Mouse (Mus musculus): ENCODE data around the gene Fam107a.
"Not testable (repeated sequence)": the region's sequence is repeated elsewhere in the genome, so short reads cannot be mapped to it uniquely, and the experiment has no call there.

Fam107a gene

DNA sequence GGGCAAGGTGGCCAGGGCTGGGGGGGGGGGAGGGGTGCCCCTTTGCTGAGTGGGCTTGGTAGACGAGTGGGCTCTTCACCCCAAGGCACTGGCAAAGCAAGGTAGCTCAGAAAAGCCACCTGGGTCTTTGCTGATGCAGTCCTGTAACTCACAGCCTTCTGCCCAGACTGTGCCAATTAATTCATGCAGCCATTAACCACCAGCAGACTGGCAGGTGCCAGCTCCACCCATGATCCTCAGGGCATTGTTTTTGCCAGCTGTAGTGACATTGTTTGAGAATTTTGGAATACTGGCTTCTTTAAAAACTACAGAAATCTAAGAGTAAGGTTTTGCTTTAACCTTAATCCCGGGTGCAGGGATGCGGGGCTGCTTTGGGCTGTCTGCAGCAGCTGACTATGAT lies 2.7 kb upstream of the Fam107a start:
- no peak for ATAC-seq (ENCODE audit: insufficient number of reproducible peaks, low FRiP score, low TSS enrichment)

DNA sequence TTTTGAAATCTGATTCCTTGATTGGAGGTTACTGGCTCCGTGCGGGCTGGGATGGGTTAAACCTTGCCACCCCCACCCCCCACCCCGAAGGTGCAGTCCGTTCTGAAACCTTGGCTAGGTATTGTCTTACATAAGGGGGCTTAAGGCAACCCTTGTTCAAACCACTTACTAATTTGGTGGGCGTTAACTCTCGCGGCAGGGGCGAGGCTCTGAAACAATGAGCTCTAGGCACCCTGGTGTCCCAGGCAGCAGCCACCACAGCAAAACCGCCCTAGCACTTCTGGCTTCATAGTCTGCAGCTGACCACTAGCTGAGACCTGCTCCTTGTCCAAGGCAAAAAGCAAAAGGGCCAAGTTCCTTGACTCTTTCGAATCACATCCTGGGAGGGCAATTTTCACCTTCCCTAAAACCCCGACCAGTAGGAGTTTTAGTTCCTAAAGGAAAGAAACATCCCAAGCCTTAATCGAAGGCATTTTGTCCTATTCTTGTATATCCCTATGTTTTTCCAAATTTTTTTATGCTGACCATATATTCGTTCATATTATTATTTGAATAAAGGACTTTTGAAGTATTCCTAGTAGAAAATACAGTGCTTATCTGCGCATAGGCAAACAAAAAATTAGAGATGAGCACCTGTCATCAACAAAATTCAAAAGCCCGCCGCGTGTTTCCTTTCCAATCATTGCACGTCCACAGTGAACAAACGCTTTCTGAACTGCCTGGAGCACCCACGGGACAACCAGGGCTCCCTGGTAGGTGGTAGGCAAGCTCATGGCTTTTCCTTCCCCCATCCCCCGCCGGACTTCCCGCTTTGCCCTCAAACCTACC lies 1.2 kb downstream of the Fam107a start:
- no peak for ATAC-seq (ENCODE audit: insufficient number of reproducible peaks, low FRiP score, low TSS enrichment)

DNA sequence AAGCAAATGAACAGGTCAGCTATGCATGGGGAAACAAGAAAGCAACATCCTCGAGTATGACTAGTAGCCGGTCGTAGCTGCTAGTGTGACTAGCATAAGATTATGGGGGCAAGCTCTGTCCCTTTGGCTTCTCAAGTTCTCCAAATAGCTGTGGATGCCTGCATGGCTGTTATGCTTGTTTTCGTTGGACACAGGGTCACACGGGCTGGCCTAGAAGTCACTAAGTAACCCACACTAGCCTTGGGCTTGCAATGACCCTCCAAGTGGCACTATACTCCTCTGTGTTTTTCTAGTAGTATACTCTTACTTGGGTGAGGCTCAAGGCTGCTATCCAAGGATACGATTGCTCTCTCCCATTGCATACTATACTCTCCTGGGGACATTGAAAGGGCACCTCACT lies 2.7 kb downstream of the Fam107a start:
- ATAC-seq (ENCODE audit: insufficient number of reproducible peaks, low FRiP score, low TSS enrichment), result no peak

DNA sequence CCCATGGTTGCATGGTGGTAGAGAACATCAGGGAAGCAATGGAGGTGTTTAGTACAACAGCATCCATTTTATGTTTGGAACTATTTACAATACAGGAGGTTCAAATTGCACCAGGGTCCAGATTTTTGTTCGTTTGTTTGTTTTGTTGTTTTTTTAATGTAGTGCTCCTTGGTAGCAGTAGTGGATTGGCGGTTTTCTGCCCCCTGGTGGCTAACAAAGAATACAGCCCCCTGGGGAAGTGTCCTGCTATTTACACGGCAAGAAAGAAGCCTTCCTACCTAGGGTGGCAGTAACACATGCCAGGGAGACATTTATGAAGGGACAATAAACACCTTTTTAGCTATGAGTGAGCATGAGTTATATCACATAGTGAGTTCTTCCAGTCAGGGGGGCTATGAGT lies 3.3 kb downstream of the Fam107a start:
- ATAC-seq (ENCODE audit: insufficient number of reproducible peaks, low FRiP score, low TSS enrichment), result no peak

DNA sequence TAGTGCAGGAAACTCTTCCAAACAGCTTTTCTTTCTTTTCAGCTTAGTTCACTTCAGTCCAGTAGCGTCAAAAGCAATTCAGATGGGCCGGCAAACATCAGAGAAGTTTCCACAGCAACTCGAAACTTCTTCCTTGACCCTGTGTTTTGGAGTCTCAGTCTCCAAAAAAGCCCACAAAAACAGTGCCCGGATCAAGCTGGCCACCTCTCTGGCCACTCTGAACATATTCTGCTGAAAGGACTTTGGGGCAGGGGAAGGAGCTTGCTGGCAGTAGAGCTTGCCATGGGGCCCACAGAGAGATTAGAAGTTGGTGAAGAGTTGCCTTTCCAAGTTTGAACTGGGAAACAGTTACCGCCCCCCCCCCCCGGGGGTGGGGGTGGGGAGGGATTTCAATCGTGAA lies 3.9 kb downstream of the Fam107a start:
- no peak for ATAC-seq (ENCODE audit: insufficient number of reproducible peaks, low FRiP score, low TSS enrichment)

DNA sequence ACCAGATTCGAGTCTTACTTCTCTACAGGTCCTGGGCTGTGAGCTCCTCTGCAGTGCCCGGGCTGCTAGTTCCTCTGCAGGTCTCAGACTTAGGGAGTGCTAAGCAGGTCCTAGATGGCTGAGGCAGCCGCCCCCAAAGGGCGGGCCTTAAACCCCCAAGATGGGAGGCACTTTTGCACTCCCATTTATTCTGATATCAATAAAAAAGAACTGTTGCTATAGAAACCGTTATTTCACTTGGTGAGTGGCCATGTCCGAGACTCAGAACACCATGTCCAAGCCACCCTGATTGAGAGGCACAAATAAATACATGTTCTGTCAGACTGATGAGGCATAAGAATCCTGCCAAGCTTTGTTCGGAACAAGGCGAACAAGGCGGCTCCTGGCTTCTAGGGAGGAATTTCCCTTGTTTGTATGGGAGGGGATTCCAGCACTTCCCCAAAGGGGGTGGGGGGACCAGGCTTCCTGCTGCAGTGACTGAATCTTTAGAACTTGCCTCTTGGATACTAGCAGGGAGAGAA lies 8.1 kb downstream of the Fam107a start:
- ATAC-seq (ENCODE audit: insufficient number of reproducible peaks, low FRiP score, low TSS enrichment), result no peak; the same call in 1 of the 2 replicates

DNA sequence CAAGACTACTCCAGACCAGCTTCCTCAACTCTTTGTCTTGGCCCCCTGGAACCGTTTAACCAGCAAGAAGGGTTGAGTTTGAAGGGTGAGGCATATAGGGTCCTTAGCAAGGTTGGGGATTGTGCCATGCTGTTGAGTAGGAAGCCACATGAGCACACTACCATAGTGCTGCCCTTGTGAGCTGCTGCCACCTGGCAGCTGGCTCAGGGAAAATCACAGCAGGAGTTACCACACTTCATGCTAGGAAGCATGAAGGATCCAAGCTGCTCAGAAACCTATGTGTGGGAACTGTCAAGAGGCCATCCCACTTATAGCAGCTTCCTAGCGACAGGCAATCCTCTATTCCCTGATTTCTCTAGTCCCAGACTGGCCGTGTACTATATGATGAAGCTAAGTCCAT lies 9.2 kb downstream of the Fam107a start:
- no peak for ATAC-seq (ENCODE audit: insufficient number of reproducible peaks, low FRiP score, low TSS enrichment)

DNA sequence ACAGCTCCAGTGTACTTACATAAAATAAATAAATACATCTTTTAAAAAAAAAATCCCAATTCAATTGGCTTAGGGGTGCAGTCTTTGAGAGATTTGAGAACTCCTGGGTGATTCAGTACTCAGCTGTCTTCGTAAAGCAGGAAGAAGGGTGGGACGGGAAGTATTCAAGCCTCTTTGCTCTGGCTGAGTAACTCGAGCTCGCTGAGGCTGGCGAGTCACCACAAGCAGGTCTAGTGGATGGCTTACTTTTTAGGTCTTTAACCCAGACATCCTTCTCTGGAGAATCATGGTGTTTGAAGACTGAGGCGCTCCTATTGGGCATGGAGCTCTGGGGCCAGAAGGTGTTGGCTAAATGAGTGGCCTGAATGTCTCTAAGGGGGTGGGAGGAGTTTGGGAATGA lies 10.9 kb downstream of the Fam107a start:
- ATAC-seq (ENCODE audit: insufficient number of reproducible peaks, low FRiP score, low TSS enrichment), result no peak

DNA sequence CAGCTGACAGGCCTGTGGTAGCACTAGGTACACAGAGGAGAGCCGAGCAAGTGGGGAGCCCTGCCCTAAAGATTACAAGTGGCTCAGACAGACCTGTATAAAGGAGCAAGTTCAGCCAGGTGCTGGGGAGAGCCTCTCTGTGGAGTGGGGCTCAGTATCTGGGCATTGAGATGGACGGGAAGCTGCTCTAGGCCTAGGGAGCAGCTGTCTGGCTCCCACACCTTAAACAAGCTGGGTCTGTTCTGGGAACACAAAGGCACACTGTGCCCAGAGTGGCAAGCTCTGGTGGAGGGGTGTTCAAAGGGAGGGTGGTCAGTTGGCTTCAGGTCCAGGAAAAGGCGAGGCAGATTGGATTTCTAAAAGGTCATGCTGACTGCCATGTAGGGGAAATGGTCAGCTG lies 12.8 kb downstream of the Fam107a start:
- no peak for ATAC-seq (ENCODE audit: insufficient number of reproducible peaks, low FRiP score, low TSS enrichment)

DNA sequence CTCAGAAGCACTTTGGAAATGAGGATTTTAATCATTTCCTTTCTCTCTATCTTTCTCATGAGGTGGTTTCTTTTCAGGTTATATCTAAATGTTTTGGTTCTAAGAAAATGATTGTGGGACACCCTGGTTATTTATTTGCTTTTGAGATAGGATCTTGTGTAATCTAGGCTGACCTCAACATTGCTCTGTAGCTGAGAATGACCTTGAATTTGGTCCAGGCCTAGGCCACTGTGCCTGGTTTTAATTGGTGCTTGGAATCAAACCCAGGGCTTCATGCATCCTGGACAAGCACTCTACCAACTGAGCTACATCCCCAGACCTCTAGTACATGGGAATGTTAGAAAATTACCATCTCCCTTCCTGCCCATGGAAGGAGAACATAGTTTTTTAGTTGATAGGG lies 13.7 kb downstream of the Fam107a start:
- ATAC-seq (ENCODE audit: insufficient number of reproducible peaks, low FRiP score, low TSS enrichment), result no peak

DNA sequence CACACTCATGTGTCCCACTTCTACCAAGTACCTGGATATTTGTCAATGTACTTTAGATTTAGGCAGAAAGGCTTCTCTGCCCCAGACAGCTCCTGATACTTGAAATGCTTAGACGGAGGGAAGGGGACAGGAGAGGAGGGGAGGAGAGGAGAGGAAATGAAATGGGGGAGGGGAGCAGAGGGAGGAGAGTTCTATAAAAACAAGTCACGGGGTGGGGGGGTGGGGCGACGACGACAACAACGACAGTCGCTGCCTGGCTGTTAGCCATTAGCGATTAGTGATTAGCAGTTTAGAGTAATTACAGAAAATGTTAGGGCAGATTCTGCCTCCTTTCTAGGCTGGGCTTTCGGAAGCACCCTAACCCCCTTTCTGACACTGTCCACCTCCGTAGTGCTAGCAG lies 15.1 kb downstream of the Fam107a start:
- ATAC-seq (ENCODE audit: insufficient number of reproducible peaks, low FRiP score, low TSS enrichment), result no peak

DNA sequence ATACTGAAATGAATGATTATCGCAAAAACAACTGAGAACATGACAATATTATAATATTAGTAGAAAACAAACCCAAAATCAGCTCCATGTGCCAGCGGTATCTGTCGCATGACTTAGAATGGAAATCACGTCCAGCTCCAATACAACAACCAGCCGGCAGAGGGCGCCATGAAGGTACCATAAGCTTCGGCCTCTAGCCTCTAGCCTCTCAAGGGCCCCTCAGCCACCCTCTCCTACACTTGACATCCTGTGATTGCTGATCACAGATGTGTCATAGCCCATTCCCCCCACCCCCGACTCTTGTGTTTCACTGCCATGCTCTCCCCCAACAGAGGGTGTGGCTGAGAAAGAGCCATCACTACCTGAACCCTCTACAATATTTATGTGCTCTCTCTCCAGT lies 17.5 kb downstream of the Fam107a start:
- ATAC-seq (ENCODE audit: insufficient number of reproducible peaks, low FRiP score, low TSS enrichment), result 0 out of 2 replicates have a peak, but pooled peaks have one; percentile 57

DNA sequence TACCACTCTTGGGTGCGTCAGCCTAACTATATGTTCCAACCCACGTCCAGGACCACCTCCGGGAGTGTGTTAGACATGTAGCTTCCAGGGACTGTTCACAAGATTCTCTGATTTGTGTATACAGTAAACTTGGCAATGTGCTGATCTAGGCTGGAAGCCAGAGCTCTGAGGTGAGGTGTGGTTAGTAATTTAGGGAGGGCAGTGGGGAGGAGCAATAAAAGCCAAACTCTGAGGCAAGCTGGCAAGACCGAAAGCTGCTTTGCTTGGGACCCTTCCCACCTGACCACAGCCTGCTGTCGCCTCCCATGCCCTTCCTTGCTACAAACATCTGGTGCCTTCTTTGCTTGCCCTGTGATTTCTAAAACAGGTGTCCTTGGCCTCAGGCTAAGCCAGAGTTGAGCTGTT lies 19.9 kb downstream of the Fam107a start:
- ATAC-seq (ENCODE audit: insufficient number of reproducible peaks, low FRiP score, low TSS enrichment), result no peak

DNA sequence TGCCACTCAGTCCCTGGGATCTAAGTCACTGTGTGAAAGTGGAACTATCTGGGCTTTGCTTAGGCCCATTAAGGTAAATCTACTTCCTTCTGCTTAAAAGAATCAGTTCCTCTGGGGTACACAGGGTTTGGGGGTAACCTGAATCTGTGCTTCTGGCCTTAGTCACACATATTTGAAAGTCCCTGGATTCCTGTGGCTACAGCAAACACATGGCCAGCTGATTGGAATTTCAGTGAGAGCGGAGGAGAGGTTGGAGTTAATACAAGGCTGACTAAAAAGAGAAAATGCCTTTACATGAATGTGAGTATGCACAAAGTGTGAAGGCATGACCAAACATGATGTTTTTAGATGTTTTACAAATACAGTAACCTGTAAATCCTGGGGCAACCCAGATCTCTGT lies 23.6 kb downstream of the Fam107a start:
- no peak for ATAC-seq (ENCODE audit: insufficient number of reproducible peaks, low FRiP score, low TSS enrichment)

DNA sequence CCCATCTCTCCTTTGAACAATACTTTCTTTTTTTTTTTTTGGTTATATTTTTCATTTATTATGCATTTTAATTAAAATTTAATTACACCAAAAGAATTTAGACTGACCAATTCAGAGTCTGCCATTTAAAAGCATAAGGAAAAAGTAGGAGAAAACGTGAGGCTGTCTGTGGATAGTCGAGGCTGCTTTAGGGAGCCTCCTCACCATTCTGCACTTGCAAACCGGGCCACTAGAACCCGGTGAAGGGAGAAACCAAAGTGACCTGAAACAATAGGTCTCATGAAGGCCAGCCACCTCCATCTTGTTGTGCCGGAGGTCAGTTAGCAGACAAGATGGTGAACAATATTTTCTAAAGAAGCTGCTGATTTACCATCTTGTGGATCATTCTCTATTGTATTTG lies 31.2 kb downstream of the Fam107a start:
- ATAC-seq (ENCODE audit: insufficient number of reproducible peaks, low FRiP score, low TSS enrichment), result peak; percentile 94

DNA sequence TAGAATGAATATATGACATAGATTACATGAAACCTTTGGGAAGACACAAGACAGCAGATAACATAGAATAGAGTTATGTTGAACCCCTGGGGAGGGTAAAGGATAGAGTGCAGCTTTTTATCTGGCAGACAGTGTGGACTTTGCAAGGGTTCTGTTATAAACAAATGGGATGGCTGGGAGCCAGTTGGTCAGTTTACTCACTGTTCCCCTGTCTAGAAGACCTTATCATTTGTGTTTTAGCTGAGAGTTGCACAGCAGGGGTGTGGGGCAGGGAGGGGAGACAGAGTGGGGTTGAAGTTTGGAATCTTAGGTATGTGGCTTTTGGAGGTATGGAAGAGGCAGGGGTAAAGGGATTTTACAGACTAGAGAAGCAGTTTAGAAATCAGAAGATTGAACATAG lies 34.0 kb downstream of the Fam107a start:
- ATAC-seq (ENCODE audit: insufficient number of reproducible peaks, low FRiP score, low TSS enrichment), result no peak

DNA sequence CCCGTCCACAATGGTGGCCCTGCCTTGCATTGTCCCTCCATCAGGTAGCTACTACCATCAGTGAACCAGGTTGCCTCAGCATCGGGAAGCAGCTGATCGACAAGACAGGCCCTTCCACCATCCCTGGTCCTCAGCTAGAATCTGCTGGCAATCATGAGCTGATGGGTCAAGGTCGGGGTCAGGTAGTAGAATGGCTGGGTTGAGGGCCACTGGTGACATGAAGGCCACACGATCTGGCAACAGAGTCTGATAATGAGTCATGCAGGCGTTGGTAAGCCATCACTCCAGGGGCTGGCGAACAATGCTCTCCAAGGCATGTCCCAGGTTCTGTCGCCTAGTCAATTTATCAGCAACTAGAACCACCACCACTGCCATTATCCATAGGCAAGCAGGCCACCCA lies 46.5 kb downstream of the Fam107a start:
- not testable (repeated sequence) for ATAC-seq (ENCODE audit: insufficient number of reproducible peaks, low FRiP score, low TSS enrichment)

DNA sequence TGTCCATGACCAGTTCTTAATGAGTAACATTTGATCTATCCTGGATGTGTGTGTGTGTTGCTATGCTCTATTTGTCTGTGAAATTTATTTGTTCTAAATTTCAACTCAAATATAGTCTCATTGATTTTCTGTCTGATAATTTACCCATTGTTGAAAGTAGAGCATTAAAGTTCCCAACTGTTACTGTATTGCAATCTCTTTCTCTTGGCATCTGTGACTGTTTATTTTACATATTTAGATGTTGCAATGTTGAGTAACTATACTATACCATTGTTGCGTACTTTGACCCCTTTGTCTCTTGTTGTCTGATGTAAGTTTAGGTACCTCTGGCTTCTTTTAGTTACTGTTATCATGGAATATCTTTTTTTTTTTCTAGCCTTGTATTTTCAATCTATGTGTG lies 53.4 kb downstream of the Fam107a start:
- no peak for ATAC-seq (ENCODE audit: insufficient number of reproducible peaks, low FRiP score, low TSS enrichment)

DNA sequence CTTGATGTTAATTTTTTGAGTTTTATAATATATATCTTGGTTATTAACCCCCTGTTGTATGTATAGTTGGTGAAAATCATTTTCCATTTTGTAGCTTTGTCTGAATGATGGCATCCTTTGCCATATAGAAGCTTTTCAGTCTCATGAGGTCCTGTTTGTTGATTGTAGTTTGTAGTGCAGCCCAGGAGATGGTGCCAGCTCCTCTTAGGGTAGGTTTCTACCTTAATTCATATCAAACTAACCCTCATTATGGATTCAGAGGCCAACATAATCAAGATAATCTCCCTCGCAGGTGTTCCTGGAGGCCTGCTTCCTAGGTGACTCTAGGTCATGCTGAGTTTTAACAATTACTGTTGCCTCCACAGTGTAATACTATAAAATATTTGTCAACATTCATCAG lies 55.6 kb downstream of the Fam107a start:
- no peak for ATAC-seq (ENCODE audit: insufficient number of reproducible peaks, low FRiP score, low TSS enrichment)

DNA sequence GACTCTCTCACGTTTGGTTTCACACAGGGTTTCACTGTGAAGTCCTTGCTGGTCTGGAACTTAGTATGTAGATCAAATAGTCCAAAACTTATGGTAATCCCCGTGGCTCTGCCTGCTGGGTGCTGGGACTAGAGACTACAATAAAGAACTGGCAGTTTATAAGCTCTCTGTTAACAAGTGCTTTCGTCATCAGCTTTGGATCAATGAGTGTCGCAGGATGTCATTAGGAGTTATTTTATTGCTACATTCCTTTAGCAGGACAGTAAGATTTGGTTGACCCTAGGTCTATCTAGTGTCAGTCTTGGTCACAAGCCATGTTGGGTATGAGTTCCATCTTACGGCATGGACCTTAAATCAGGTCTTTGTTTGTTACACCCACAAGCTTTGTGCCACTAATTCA lies 57.6 kb downstream of the Fam107a start:
- no peak for ATAC-seq (ENCODE audit: insufficient number of reproducible peaks, low FRiP score, low TSS enrichment)

DNA sequence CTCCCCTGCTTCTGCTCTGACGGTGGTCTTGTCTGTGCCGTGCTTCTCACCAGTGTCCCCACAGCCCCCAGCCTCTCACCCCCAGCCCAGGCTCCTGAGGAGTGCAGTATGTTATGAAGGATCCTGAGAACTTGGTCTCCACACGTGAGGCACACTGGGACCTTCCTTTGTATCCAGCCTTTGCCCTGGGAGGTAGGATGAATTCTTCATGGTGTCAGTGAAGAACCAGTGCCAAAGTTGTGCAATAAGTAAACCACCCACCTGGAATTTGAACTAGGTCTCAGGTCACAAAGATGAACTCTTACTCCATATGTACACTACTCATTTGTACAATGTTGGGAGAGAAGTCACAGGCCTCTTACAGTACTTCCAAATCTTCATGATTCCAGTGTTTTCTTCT lies 58.7 kb downstream of the Fam107a start, which contains the start of gene Acox2:
Gene Acox2, minus strand, starts transcription at position 188 of the 400 bp plus-strand sequence.
- no peak for ATAC-seq (ENCODE audit: insufficient number of reproducible peaks, low FRiP score, low TSS enrichment)

DNA sequence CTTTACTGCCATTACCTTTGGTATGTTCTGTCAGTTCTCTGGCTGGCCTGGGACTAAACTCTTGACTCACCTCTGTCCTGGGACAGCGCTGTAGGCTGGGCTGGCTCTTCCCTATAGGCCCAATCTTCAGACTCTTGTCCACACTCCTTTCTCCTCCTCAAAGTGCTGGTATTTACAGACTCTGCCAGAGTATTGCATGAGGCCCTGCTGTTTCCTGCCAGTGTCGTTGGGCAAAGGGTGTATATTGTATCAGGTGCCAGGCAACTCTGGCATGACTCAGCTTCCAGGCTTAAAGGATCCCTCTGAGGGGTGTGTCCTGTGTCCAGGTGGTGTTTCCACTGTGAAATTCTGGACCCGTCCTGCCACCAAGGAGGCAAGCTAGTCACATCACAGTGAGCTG lies 59.1 kb downstream of the Fam107a start:
- ATAC-seq (ENCODE audit: insufficient number of reproducible peaks, low FRiP score, low TSS enrichment), result no peak

Measured in cerebellum, adult (tissue).